Mouse (Mus musculus) skeletal muscle tissue, postnatal 0 days (tissue): Measurements from ENCODE around the gene Olfr1507. TPM values are rescaled to one million over a fixed set of nuclear protein-coding genes. Genes with fewer than 3 reads are reported as not detected.

Experiments
- polyA plus RNA-seq: library from polyadenylated mRNA; unstranded; fragments of >200 nt; fragmentation: Nextera tagmentation; extraction: Ambion mirVana; gene quantifications from 2 replicates; pipeline ENCODE4 v1.2.1, GENCODE M21; 2015

Olfr1507 gene
- 0.40 TPM in 1 of 2 replicates, not detected in the other for polyA plus RNA-seq

GRCm38 (mm10) chr14:52495516-52495915 lies at the start of gene Olfr1507:
Gene Olfr1507 (minus strand): TSS chr14:52495749.

DNA sequence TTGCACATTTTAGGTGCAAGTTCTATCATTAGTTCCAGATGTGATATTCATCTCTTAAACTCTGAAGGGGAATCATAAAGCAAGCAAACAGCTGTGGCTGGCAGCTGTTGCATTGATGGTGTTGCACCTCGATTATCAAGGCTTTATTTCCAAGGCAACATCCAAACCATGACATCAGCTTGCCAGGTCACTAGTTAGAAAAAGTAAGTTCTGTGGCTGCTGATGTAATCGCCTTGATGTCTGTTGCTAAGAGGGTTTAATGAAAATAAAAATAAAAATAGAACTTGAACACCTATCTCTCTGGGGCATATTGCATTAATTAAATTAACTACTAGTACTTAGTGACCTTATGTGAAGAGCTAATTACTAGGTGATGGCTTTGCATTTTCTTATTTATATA lies 28.2 kb downstream of the Olfr1507 start, which contains the start of gene Olfr1508:
Gene Olfr1508, minus strand, starts transcription at position 101 of the 400 bp plus-strand sequence.

GRCm38 (mm10) chr14:52442690-52443089 lies 52.9 kb downstream of the Olfr1507 start, which contains the start of gene Olfr1509:
Gene Olfr1509 (plus strand): TSS chr14:52442990.

Other genes with a start within 250 kb of the Olfr1507 start
- gene Chd8, start 238.0 kb downstream of the Olfr1507 start, polyA plus RNA-seq: 10.4 and 11.7 TPM in 2 replicates
- 30.0 and 30.4 TPM in 2 replicates for gene Tox4, start 216.6 kb downstream of the Olfr1507 start, polyA plus RNA-seq
- gene Rab2b, start 216.2 kb downstream of the Olfr1507 start, polyA plus RNA-seq: 6.4 and 7.0 TPM in 2 replicates
- 15.0 and 17.1 TPM in 2 replicates for gene Mettl3, start 190.6 kb downstream of the Olfr1507 start, polyA plus RNA-seq
- 2.2 and 2.5 TPM in 2 replicates for gene Sall2, start 167.0 kb downstream of the Olfr1507 start, polyA plus RNA-seq
- gene Olfr1513, start 139.3 kb downstream of the Olfr1507 start, polyA plus RNA-seq: not detected in 2 replicates
- not detected in 2 replicates for gene Olfr1512, start 116.6 kb downstream of the Olfr1507 start, polyA plus RNA-seq
- not detected in 2 replicates for gene Olfr1511, start 98.4 kb downstream of the Olfr1507 start, polyA plus RNA-seq
- gene Olfr1510, start 81.4 kb downstream of the Olfr1507 start, polyA plus RNA-seq: not detected in 2 replicates
- not detected in 2 replicates for gene Olfr1509, start 52.8 kb downstream of the Olfr1507 start, polyA plus RNA-seq
- gene Olfr1508, start 28.3 kb downstream of the Olfr1507 start, polyA plus RNA-seq: not detected in 2 replicates